Mouse (Mus musculus) thymus, adult 18-20 months (tissue): ENCODE data around the gene Tbce.
"Not testable (repeated sequence)": the region's sequence is repeated elsewhere in the genome, so short reads cannot be mapped to it uniquely, and the experiment has no call there.

Experiments
- DNase-seq, 2 experiments: peaks; one replicate each; pipeline ENCODE4 v3.0.0; 2022; ENCODE audit warnings: mixed read lengths in 2 of 2

Gene Tbce

DNA sequence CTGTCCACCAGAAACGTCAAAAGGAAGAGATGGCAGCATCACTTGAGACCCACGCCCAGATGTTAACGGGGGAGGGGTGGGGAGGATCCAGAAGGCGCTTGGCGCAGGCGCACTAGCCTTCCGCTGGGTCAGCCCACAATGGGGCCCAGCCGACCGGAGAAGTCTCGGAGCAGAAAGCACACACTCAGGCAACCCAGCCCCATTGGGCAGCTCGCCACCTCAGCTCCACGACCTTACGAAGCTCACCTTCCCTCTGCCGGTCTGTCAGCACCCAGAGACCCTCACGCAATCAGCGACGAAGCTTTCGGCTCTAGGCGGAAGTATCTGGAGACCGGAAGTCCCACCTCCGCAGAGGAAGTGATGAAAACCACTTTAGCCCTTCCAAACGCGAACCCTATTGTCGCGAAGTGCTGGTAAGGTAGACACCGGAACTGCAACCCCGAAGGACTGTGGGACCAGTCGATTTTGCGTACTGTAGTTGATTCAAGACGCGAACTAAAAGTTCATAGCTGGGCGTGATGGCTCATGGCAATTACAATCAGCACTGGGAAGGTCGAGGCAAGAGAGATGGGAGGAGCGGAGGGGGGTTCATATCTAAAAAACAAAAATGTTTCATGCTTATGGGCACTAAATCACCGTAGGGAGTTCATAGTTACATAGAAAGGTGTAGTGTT, at the start of gene Tbce:
Gene Tbce, minus strand, starts transcription at position 347 of the 674 bp plus-strand sequence.
- DNase-seq = peak; percentile 78 to 86

DNA sequence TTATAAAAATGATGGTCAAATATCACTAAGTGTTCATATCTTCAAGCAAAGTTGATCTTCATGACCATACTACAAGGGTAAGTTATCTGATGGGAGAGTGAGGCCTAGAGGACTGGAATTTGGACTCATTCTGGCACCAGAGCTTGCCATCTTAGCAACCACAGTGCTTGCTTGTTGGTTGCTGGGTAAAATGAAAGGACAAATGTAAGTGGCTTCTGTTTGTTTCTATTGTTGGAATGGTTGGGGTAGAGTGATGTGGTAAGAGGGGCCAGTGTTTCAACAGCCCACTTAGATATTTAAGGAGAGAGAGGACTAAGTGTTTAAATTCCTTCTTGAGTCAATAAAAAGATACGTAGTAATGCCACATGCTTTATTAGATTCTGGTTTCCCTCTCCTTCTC, 49.2 kb upstream of the Tbce start:
- no peak for DNase-seq

DNA sequence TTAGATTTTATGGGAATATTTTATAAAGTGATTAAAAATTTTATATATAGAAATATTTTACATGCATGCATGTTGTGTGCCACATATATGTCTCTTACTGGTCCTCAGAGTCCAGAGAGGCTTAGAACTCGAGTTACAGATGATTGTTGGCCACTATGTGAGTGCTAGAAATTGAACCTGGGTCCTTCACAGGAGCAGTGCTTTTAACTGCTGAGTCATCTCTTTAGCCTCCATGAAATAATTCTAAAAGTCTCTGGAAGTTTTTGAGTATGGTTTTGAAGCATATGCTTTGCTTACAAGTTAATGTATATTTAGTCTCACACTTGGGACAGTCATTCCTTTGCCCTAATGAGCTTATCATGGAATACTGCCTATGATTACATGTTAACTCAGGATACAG, 35.9 kb upstream of the Tbce start:
- no peak for DNase-seq

DNA sequence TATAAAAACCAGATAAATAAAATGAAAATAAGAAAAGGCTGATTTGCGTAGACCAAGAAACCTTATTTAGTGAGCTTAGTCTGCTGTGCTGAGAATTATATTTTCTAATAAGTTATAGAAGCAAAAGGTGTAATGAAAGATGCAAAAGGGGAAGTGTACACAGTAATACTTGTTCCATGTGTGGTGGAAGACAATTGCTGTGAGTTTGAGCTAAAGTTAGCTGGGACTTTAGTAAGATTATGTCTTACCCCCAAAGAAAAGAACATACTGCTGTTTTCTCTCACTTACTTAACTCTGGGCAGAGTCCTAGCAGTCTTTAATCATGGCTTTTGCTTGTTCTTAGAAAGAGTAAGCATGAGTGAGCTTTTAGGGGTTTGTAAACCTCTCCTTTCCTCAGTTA, 34.9 kb upstream of the Tbce start:
- no peak for DNase-seq

DNA sequence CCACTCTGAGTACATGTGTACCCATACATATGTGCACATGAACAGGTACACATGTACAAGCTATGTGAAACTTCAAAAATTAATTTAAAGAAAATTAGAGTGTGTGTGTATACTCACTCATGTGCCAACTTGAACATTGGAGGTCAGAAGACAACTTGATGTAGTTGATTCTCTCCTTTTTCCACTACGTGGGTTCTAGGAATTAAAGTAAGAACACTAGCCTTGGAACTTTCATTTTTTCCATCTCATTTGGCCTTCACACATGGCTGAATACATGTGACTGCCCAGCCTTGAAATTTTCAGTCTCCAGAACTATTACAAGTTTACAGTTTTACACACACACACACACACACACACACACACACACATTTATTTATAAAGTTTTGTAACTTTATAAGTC, 29.9 kb upstream of the Tbce start:
- DNase-seq = no peak

DNA sequence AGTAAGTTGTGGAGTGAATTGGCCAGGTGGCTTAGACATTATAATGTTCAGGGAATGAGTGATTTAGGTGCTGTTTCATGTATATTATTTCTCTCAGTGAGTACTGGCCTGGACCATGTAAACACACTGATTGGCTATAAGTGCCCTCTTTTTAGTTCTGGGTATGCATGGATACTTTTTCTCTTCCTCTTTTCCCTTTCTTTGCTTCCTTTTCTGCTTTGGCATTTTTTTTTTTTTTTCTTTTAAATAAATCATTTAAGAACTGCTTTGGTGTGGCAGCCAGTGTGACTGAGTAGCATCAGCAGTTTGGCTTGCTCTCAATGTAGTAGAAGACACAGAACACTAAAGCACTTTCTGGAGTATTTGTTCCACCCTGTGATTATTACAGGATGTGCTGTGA, 28.6 kb upstream of the Tbce start:
- no peak for DNase-seq

DNA sequence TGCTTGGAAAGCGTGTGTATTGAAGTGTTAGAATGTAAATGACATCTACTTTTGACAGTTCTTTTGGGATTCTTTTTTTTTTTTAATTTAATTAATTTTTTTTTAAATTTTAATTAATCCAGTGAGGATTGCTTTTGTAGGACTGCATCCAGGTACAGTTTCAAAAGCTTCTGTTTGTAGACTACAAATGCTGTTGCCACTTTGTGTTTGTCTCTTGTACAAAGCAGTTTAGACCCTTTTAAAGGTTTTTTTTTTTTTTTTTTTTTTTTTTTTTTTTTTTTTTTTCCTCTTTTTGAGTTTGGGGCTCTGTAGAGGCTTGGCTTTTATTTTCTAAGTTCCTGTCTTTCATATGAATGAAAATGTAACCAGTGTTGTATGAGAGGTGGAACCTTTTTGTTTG, 26.3 kb upstream of the Tbce start:
- DNase-seq = no peak

DNA sequence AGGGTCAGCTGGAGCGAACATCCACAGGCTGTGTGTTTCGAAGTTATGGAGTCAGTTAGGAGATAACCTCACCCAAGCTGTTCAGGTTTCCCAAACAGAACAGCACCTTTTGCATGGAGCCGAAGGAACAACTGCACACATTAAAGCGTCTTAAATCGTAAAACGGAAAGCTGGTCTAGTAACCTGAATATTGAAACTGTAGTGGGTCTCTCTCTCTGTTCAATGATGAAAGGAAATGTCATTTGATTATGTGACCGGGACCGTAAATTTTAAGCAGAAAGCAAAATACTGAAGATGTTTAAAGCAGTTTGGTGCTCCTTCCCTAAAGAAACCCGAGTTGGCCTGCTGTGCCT, 25.6 kb upstream of the Tbce start:
- DNase-seq = no peak

DNA sequence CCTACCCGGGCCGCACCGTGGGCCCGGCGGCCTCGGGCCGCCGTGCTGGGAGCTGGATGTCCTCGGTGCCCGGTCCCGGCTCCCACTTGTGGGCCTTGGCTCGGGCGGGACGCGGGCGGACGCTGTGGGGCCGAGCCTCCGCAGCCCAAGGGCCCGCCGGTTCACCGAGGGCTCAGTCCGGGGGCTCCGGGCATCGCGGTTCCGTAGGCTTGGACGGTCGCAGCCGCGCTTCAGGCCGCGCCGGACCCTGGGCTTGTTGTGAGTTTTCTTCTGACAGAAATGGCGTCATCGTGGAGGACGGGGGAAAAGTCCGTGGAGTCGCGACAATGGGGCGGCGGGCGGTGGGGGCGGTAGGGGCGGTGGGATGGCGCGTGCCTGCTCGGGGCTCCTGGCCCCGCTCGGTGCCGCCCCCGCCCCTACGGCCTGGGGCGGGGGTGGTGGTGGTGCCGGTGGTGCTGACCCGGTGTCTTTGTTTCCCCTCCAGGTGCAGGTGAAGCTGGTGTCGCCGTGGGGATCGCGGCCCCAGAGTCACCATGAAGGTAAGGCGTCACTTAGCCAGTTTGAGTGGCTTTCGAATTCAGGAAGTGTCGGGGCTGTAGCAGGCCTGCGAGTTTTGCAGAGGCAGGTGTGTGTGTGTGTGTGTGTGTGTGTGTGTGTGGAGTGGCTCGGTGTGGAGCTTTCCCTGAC, 25.0 kb upstream of the Tbce start:
- DNase-seq = peak; percentile 44 to 57

DNA sequence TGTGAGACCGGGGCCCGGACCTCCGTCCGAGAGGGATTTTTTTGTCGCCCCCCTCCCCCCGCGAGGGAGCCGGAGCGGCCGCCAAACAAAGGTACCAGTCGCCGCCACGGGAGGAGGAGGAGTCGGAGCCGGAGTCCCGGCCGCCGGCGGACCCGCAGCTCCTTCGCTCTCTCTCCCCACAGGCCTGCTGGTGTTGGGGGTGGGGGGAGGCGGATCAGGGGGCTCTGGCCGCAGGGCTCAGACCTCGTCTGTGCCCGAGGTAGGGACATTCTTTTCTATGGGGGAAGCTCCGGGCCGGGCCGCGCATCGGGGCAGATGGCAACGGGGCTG, 24.5 kb upstream of the Tbce start:
- no peak for DNase-seq

DNA sequence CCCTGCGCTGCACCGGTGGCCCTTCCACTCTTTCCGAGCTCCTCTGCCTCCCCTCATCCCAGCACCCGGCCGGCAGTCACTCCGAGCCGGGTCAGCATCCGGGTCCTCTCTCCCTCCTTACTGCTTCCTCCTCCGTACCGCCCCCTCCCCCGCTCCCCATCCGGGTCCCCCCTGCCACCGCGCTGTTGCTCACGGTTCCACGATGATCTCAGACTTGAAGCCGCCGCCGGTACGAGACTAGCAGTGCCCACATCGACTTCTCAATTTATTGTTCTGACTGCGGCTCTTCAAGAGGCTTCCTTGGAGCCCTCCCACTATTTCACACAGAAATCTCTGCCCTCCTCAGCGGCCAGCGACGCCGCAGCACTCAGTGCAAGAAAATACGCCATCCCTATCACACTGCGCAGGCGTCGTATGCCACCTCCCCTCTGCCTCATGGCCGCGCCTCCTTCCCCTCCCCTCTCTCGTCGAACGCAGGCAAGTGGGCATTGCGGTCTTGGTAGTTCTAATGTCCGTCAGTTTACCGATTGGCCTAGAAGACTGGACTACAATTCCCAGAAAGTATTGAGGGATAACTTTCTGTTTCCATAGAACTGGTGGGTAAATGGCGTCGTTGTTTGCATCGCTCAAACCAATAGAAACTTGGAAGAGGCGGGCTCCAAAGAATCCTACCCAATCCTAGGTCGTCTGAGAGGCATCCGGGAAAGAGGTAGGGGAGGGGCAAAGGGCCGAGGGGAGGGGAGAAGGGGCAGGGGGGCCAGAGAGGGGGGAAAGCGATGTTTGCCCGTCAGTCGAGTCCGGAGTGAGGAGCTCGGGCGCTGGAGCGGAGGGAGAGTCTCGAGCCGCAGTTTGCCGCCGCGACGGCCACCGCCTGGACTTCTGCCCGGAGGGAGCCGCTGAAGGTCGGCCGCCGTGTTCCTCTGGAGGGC, 23.8 kb upstream of the Tbce start, which contains the start of the genes Arid4b and Ggps1:
Gene Arid4b, plus strand, starts transcription at position 220 of the 929 bp plus-strand sequence.
Gene Ggps1, minus strand, starts transcription at position 476 of the 929 bp plus-strand sequence.
- peak; percentile 94 to 97 for DNase-seq

DNA sequence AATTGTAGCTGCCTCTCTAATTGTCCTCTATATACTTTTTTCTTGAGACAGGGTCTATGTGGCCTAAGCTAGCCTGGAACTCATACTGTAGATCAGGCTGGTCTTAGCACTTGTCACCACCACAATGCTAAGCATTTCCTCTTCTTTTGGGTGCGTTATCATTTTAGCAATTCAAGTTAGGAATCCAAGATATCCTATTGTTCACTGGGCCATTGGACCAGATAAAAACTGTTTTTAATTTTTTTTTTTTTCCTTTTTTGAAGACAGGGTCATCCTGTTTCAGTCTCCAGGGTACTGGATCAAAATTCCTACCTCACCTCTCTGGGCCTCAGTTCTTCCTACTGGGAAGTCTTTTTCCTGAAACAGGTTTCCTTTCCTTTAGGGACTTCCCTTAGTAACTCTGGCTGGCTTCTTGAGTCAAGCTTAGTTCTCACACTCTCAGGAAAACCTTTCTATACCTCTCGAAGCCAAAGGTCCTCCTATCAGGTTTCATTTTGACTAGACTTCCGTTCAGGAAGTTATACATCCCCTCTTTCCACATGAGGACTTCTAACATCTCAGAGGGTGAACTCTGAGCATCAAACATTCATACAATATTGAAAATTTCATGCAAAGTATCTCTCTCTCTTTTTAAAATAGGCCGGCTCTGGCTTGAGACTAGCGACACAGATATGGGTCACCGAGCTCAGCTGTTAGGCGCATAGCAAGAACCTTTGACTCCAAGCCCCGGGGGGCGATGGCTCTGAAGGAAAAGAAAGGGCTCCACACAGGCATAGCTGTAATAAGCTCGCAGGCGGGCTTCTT, 23.0 kb upstream of the Tbce start:
- DNase-seq = no peak

DNA sequence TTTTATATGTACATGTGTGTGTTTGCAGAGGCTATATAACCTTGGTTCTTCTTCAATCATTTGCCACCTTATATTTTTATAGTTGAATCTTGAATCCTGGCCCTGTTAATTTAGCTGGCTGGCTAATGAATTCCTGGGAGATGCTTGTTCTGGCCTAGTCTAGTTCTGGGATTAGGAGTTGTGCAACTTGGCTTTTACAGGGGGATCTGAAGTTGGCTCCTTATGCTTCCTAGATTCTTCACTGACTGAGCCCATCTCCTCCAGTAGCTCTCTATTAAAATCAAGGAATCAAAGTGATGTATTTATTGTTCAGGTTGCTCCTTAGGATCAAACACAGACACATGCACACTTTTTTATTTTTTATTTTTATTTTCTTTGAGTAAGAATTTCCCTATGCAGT, 20.1 kb upstream of the Tbce start:
- no peak for DNase-seq

DNA sequence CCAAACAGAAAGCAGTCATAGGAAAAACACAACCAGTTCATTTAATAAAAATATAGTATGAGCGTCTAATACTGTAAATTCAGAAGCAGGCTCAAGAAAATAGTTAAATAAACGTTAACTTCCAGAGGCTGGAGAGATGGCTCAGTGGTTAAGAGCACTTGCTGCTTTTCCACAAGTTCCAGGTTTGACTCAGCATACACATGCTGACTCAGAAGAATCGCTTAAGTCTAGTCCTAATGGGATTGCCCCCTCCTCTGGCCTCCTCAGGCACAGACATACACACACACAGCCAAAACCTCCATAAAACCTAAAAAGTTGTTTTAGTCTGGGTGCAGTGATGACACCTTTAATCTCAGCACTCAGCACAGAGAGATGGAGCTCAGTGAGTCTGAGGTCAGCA, 17.4 kb upstream of the Tbce start:
- DNase-seq = no peak

DNA sequence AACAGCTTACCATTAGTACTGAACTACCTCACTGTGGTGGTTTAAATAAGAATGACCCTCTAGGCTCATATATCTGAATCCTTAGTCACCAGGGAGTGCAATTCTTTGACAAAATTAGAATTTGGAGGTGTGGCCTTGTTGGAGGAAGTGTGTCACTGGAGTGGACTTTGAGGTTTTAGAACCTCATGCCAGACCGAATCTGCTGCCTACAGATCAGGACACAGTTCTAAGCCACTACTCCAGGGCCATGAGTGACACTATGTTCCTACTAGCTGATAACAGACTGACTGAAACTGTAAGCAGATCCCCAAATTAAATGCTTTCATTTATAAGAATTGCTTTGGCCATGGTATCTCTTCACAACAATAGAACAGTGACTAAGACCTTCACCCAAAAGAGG, 10.4 kb upstream of the Tbce start:
- no peak for DNase-seq

DNA sequence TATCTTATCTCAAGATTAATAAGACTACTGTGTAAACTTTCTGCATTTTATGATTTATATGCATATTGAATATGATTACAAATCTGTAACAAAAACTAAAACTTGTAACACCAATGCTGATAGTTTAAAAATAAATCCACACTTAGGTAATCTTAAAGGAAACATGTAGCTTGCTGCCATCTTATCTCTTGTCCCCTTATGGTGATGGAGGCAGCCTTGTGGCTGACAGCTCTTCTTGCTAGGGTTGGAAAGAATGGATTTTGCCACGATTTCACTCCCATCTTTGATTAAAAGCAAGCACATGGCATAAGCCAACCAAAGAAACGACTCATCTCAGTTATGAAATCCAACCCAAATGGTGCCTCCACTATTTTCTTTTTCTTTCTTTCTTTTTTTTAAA, 5.1 kb upstream of the Tbce start:
- no peak for DNase-seq

DNA sequence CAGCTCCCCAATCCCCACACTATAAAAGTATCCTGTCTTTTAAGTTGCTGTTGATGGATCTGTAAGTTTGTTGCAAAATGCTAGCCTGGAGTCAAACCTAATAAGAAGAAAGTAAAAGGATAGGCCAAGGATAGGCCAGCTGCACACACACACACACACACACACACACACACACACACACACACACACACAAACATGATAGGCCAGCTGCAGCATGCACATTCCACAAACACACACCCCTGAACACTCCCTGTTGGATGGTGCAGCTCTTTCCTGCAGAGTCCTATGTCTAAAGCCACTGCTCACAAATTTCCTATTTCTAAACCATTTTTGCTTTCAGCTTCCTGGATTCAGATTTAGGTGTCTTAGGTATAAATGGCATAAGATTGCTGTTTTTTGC, 4.4 kb upstream of the Tbce start:
- DNase-seq = no peak

DNA sequence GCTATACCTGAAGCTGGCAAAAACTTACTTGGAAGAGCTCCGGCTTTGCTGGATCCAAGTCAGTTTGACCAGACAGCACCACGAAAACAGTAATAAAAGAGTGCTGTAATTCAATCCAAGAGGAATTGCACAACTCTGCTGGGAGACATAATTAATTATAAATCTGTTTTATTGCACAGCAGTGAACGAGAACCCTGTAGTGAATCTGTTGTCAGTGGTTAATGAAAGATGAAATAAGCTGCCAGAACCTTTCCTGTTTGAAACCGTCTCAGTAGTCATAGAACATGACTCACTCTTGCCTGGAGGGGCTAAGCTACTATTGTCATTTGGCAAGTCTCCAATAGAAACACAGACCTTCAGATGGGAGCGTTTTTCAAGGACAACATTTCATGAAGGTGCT, 748 bp upstream of the Tbce start:
- no peak for DNase-seq

DNA sequence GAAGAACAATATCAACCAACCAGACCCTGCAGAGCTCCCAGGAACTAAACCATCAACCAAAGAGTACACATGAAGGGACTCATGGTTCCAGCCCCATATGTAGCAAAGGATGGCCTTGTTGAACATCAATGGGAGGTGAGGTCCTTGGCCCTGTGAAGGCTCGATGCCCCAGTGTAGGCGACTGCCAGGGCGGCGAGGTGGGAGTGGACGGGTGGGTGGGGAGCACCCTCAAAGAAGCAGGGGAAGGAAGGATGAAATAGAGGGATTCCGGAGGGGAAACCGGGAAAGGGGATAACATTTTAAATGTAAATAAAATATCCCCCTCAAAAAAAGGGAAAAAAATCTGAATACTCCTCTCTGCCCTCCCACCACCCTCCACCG, 537 bp downstream of the Tbce start:
- no peak for DNase-seq

DNA sequence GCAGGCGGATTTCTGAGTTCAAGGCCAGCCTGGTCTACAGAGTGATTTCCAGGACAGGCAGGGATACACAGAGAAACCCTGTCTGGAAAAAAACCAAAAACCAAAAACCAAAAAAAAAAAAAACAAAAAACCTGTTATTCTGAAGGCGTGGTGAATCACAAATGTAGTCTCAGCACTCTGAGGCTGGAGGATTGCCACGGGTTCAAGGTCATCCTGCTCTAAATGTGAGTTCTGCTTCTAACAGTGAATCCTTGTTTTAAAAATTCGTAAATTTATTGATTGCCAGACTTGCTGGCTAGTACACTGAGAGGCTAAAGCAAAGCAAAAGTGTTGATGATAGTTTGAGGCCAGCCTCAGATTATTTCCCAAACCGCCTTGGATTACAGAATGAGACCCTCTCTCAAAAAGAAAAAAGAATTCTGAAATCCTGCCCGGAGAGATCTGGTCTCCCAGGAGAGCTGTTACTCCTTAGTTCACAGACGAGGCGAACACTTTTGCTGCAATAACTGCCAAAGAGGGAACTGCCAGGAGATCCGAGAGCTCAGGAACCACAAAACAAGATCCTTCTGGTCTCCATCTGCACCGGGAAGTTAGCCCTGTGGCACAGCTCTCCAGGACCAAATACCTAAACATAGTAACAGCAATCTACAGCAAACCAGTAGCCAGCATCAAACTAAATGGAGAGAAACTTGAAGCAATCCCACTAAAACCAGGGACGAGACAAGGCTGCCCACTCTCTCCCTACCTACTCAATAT, 3.4 kb downstream of the Tbce start:
- DNase-seq = no peak

DNA sequence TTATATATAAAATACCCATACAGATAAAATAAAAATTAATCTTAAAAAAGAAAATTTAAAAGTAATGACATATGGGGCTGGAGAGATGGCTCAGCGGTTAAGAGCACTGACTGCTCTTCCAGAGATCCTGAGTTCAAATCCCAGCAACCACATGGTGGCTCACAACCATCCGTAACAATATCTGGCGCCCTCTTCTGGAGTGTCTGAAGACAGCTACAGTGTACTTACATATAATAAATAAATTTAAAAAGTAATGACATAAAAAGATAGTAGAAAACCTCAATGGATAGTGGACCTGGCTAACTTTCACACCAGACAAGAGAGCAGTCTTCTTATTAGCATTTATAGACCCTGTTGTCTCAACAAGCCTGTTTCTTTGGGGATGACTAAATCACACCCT, 4.1 kb downstream of the Tbce start:
- DNase-seq = not testable (repeated sequence)

DNA sequence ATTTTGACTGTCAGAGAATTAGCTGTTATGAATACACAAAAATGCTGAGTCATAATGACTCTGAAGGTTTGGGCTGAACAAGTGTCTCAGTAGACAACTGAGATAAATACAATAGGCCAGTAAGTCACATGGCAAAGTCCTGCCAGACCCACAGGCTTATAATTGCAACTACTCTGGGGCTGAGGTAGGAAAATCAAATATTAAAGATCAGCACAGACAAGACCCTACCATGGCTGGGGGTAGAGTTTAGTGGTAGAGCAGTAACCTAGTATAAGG, 5.4 kb downstream of the Tbce start:
- no peak for DNase-seq
